In genomic region chr6:38244167-38244566, GRCm38 (mm10) we compare ENCODE assay signal across 14 mouse cellular contexts.
"Had no signal": no experiment of that assay in that cellular context is flagged by ENCODE, and none has a peak within 500 bp of the region (broad histone marks: within the 10 kb centered on the region; RNA-seq: fewer than 3 reads in every experiment).

No protein-coding gene starts in this region.

- H3K36me3 ChIP-seq: liver, embryonic 13.5 days had no signal

- H3K4me1 ChIP-seq: liver, embryonic 13.5 days had no signal

- H3K27ac ChIP-seq: kidney, postnatal 0 days; liver, embryonic 13.5 days had no signal

- DNase-seq: kidney, adult 2 months; kidney, postnatal 25 days; left cerebral cortex, postnatal 4 days; liver, embryonic 13.5 days; lung, adult 2 months; lung, postnatal 14 days; lung, postnatal 4 days; midbrain, embryonic 14.5 days; thymus, adult 2 months; thymus, postnatal 14 days; thymus, postnatal 4 days had no signal

- H3K9me3 ChIP-seq: liver, embryonic 13.5 days; megakaryocyte, embryonic 14.5 days had no signal

- H3K9ac ChIP-seq: liver, embryonic 13.5 days had no signal

- H3K4me2 ChIP-seq: liver, embryonic 13.5 days; midbrain, embryonic 11.5 days had no signal

- H3K27me3 ChIP-seq: liver, embryonic 13.5 days had no signal

- H3K4me3 ChIP-seq: liver, embryonic 13.5 days; megakaryocyte, embryonic 14.5 days had no signal
